Mouse (Mus musculus) cerebellum, postnatal 36 days (tissue): ENCODE data around the gene Pir.

Experiments used
- DNase-seq, 2 experiments: peaks; one replicate each; pipeline ENCODE4 v3.0.0; 2021 to 2022; ENCODE audit warnings: mixed read lengths in 2 of 2

Gene Pir

GRCm38 (mm10) chrX:164269285-164269761 is at the start of gene Pir:
Gene Pir, plus strand, starts transcription at chrX:164269371.
- DNase-seq, result peak; percentile 14 to 15

- DNase-seq, result no peak
These were observed 47.2 kb upstream of the Pir start for GRCm38 (mm10) chrX:164221989-164222388.

GRCm38 (mm10) chrX:164233380-164233779 is 35.8 kb upstream of the Pir start:
- no peak for DNase-seq

- DNase-seq, result no peak
These were observed 23.5 kb upstream of the Pir start for GRCm38 (mm10) chrX:164245714-164246113.

GRCm38 (mm10) chrX:164246722-164247121 is 22.4 kb upstream of the Pir start:
- DNase-seq, result no peak

GRCm38 (mm10) chrX:164256527-164256926 is 12.6 kb upstream of the Pir start:
- DNase-seq, result no peak

GRCm38 (mm10) chrX:164258057-164258456 is 11.1 kb upstream of the Pir start, which contains the start of gene Bmx:
Gene Bmx, minus strand, starts transcription at chrX:164258193.
- no peak for DNase-seq

GRCm38 (mm10) chrX:164258662-164259061 is 10.5 kb upstream of the Pir start:
- no peak for DNase-seq

- DNase-seq, result no peak
These were observed 6.9 kb upstream of the Pir start for GRCm38 (mm10) chrX:164262286-164262685.

- no peak for DNase-seq
These were observed 4.3 kb upstream of the Pir start for GRCm38 (mm10) chrX:164264861-164265260.

- no peak for DNase-seq
These were observed 1.4 kb downstream of the Pir start for GRCm38 (mm10) chrX:164270603-164271002.

- DNase-seq, result no peak
These were observed 6.4 kb downstream of the Pir start for GRCm38 (mm10) chrX:164275536-164275935.

GRCm38 (mm10) chrX:164280918-164281647 is 11.9 kb downstream of the Pir start:
- no peak for DNase-seq

- DNase-seq, result no peak
These were observed 14.6 kb downstream of the Pir start for GRCm38 (mm10) chrX:164283808-164284207.

GRCm38 (mm10) chrX:164287077-164287476 is 17.9 kb downstream of the Pir start:
- DNase-seq, result no peak

GRCm38 (mm10) chrX:164291147-164291546 is 22.0 kb downstream of the Pir start:
- no peak for DNase-seq

GRCm38 (mm10) chrX:164306250-164306649 is 37.1 kb downstream of the Pir start:
- DNase-seq, result no peak

GRCm38 (mm10) chrX:164313876-164314275 is 44.7 kb downstream of the Pir start:
- DNase-seq, result no peak

- DNase-seq, result no peak
These were observed 49.4 kb downstream of the Pir start for GRCm38 (mm10) chrX:164318554-164318953.

GRCm38 (mm10) chrX:164320031-164320430 is 50.9 kb downstream of the Pir start:
- no peak for DNase-seq

- no peak for DNase-seq
These were observed 53.3 kb downstream of the Pir start for GRCm38 (mm10) chrX:164322492-164322891.

GRCm38 (mm10) chrX:164323391-164323913 is 54.3 kb downstream of the Pir start:
- no peak for DNase-seq

- no peak for DNase-seq
These were observed 61.2 kb downstream of the Pir start for GRCm38 (mm10) chrX:164330351-164330750.

- DNase-seq, result no peak
These were observed 61.6 kb downstream of the Pir start for GRCm38 (mm10) chrX:164330766-164331165.

- DNase-seq, result no peak
These were observed 69.4 kb downstream of the Pir start for GRCm38 (mm10) chrX:164338591-164338990.
